Mouse (Mus musculus): Measurements from ENCODE around the gene Usp31. TPM values are rescaled to one million over a fixed set of nuclear protein-coding genes. Genes with fewer than 3 reads are reported as not detected.

The Usp31 gene
- polyA plus RNA-seq, 1 experiment from 2014 or later = 3.0 TPM

- H3K9me3 ChIP-seq (replicated peaks) = no peaks in the 10 kb centered on the region
- WGBS = 93% methylated on average over 3 of the region's 3 CpGs
Measured at GRCm38 (mm10) chr7:121700480-121700879, 6.6 kb downstream of the Usp31 start.

GRCm38 (mm10) chr7:121699218-121699617 lies 7.8 kb downstream of the Usp31 start:
- Histone ChIP-seq H3K9me3 (replicated peaks) (no peaks in the 10 kb centered on the region), H3K27me3 (no peaks in the 10 kb centered on the region), H3K9ac (no peak overlapping the region), H3K36me3 (ENCODE audit: poor library complexity, severe bottlenecking) (no peaks in the 10 kb centered on the region), H3K4me2 (no peak overlapping the region), H3K27ac (no peak overlapping the region), H3K4me1 (peaks cover 39% of the 10 kb centered on the region), H3K4me3 (no peak overlapping the region)
- no peak for ATAC-seq

More at GRCm38 (mm10) chr7:121700480-121700879, 6.6 kb downstream of the Usp31 start:
- no peaks in the 10 kb centered on the region for H3K36me3 ChIP-seq (ENCODE audit: poor library complexity, severe bottlenecking)
- no peak for ATAC-seq
- H3K4me2 ChIP-seq = no peak overlapping the region
- no peaks in the 10 kb centered on the region for H3K27me3 ChIP-seq
- no peak overlapping the region for H3K27ac ChIP-seq
- H3K9ac ChIP-seq = no peak overlapping the region
- peaks cover 51% of the 10 kb centered on the region for H3K4me1 ChIP-seq
- no peak overlapping the region for H3K4me3 ChIP-seq

GRCm38 (mm10) chr7:121697574-121697973 lies 9.5 kb downstream of the Usp31 start:
- H3K9ac ChIP-seq = no peak overlapping the region
- peaks cover 27% of the 10 kb centered on the region for H3K4me1 ChIP-seq
- no peak overlapping the region for H3K4me2 ChIP-seq
- H3K27ac ChIP-seq = no peak overlapping the region
- H3K4me3 ChIP-seq = no peak overlapping the region
- no peaks in the 10 kb centered on the region for H3K36me3 ChIP-seq (ENCODE audit: poor library complexity, severe bottlenecking)
- ATAC-seq = no peak
- 68% methylated on average over 1 of the region's 1 CpGs for WGBS
- no peaks in the 10 kb centered on the region for H3K9me3 ChIP-seq (replicated peaks)
- H3K27me3 ChIP-seq = no peaks in the 10 kb centered on the region

GRCm38 (mm10) chr7:121697170-121697569 lies 9.9 kb downstream of the Usp31 start:
- no peak overlapping the region for H3K4me2 ChIP-seq
- H3K27ac ChIP-seq = no peak overlapping the region
- ATAC-seq = no peak
- H3K36me3 ChIP-seq (ENCODE audit: poor library complexity, severe bottlenecking) = no peaks in the 10 kb centered on the region
- H3K9me3 ChIP-seq (replicated peaks) = no peaks in the 10 kb centered on the region
- H3K27me3 ChIP-seq = no peaks in the 10 kb centered on the region
- peaks cover 27% of the 10 kb centered on the region for H3K4me1 ChIP-seq
- no peak overlapping the region for H3K4me3 ChIP-seq
- no peak overlapping the region for H3K9ac ChIP-seq

- Histone ChIP-seq H3K4me3 (no peak overlapping the region), H3K36me3 (ENCODE audit: poor library complexity, severe bottlenecking) (no peaks in the 10 kb centered on the region), H3K9me3 (replicated peaks) (no peaks in the 10 kb centered on the region), H3K9ac (no peak overlapping the region), H3K27me3 (no peaks in the 10 kb centered on the region), H3K4me1 (no peaks in the 10 kb centered on the region), H3K4me2 (no peak overlapping the region), H3K27ac (no peak overlapping the region)
- WGBS = 90% methylated on average over 2 of the region's 2 CpGs
- ATAC-seq = no peak
Measured at GRCm38 (mm10) chr7:121691803-121692202, 15.2 kb downstream of the Usp31 start.

GRCm38 (mm10) chr7:121689338-121689737 lies 17.7 kb downstream of the Usp31 start:
- Histone ChIP-seq H3K36me3 (ENCODE audit: poor library complexity, severe bottlenecking) (0 out of 2 replicates have a peak, but pooled peaks cover 3% of the 10 kb centered on the region), H3K4me1 (no peaks in the 10 kb centered on the region), H3K4me3 (no peak overlapping the region), H3K27me3 (no peaks in the 10 kb centered on the region), H3K9me3 (replicated peaks) (no peaks in the 10 kb centered on the region), H3K27ac (no peak overlapping the region), H3K9ac (no peak overlapping the region), H3K4me2 (no peak overlapping the region)
- ATAC-seq = no peak

- ATAC-seq = no peak
- H3K9ac ChIP-seq = no peak overlapping the region
- WGBS = 92% methylated on average over 5 of the region's 5 CpGs
Measured at GRCm38 (mm10) chr7:121685140-121685984, 21.7 kb downstream of the Usp31 start.

GRCm38 (mm10) chr7:121681191-121681590 lies 25.9 kb downstream of the Usp31 start:
- Histone ChIP-seq H3K27ac (no peak overlapping the region), H3K4me2 (no peak overlapping the region), H3K9ac (no peak overlapping the region), H3K27me3 (no peaks in the 10 kb centered on the region), H3K36me3 (ENCODE audit: poor library complexity, severe bottlenecking) (peaks cover 16% of the 10 kb centered on the region), H3K4me1 (peaks cover 11% of the 10 kb centered on the region), H3K9me3 (replicated peaks) (no peaks in the 10 kb centered on the region), H3K4me3 (no peak overlapping the region)
- ATAC-seq = no peak

More at GRCm38 (mm10) chr7:121685140-121685984, 21.7 kb downstream of the Usp31 start:
- H3K4me1 ChIP-seq = no peaks in the 10 kb centered on the region
- H3K4me2 ChIP-seq = no peak overlapping the region
- no peaks in the 10 kb centered on the region for H3K27me3 ChIP-seq
- H3K36me3 ChIP-seq (ENCODE audit: poor library complexity, severe bottlenecking) = 0 out of 2 replicates have a peak, but pooled peaks cover 3% of the 10 kb centered on the region
- H3K9me3 ChIP-seq (replicated peaks) = no peaks in the 10 kb centered on the region
- H3K27ac ChIP-seq = no peak overlapping the region
- H3K4me3 ChIP-seq = no peak overlapping the region

- Histone ChIP-seq H3K36me3 (ENCODE audit: poor library complexity, severe bottlenecking) (peaks cover 25% of the 10 kb centered on the region), H3K4me1 (peaks cover 11% of the 10 kb centered on the region), H3K9me3 (replicated peaks) (no peaks in the 10 kb centered on the region), H3K4me3 (no peak overlapping the region), H3K27me3 (no peaks in the 10 kb centered on the region), H3K27ac (no peak overlapping the region), H3K9ac (no peak overlapping the region), H3K4me2 (no peak overlapping the region)
- 0 out of 2 replicates have a peak, but pooled peaks have one; percentile 51 for ATAC-seq
- WGBS = 38% methylated on average over 4 of the region's 4 CpGs
Measured at GRCm38 (mm10) chr7:121677105-121677753, 29.8 kb downstream of the Usp31 start.

- 80% methylated on average over 1 of the region's 1 CpGs for WGBS
- Histone ChIP-seq H3K4me3 (no peak overlapping the region), H3K9me3 (replicated peaks) (no peaks in the 10 kb centered on the region), H3K9ac (no peak overlapping the region), H3K4me2 (no peak overlapping the region), H3K4me1 (no peaks in the 10 kb centered on the region), H3K27ac (no peak overlapping the region), H3K27me3 (no peaks in the 10 kb centered on the region), H3K36me3 (ENCODE audit: poor library complexity, severe bottlenecking) (peaks cover 67% of the 10 kb centered on the region)
- no peak for ATAC-seq
Measured at GRCm38 (mm10) chr7:121660705-121661104, 46.3 kb downstream of the Usp31 start.

GRCm38 (mm10) chr7:121658866-121659265 lies 48.2 kb downstream of the Usp31 start:
- Histone ChIP-seq H3K9me3 (replicated peaks) (no peaks in the 10 kb centered on the region), H3K4me3 (no peak overlapping the region), H3K4me1 (no peaks in the 10 kb centered on the region), H3K27me3 (no peaks in the 10 kb centered on the region), H3K27ac (no peak overlapping the region), H3K4me2 (no peak overlapping the region), H3K36me3 (ENCODE audit: poor library complexity, severe bottlenecking) (peaks cover 64% of the 10 kb centered on the region), H3K9ac (no peak overlapping the region)
- no peak for ATAC-seq
- WGBS = 90% methylated on average over 7 of the region's 7 CpGs

- H3K9me3 ChIP-seq (replicated peaks) = no peaks in the 10 kb centered on the region
- 95% methylated on average over 2 of the region's 2 CpGs for WGBS
- no peak overlapping the region for H3K9ac ChIP-seq
- no peak overlapping the region for H3K27ac ChIP-seq
- H3K4me1 ChIP-seq = no peaks in the 10 kb centered on the region
- no peaks in the 10 kb centered on the region for H3K27me3 ChIP-seq
- ATAC-seq = no peak
- peaks cover 56% of the 10 kb centered on the region for H3K36me3 ChIP-seq (ENCODE audit: poor library complexity, severe bottlenecking)
- H3K4me2 ChIP-seq = no peak overlapping the region
- no peak overlapping the region for H3K4me3 ChIP-seq
Measured at GRCm38 (mm10) chr7:121654675-121655074, 52.4 kb downstream of the Usp31 start.
